Mouse (Mus musculus) liver, postnatal 0 days (tissue): ENCODE measurements at regions not wholly inside any gene's neighbourhood (a gene's known extent, or its start where the extent isn't known, plus 50 kb on each side); places are given as distances from the start of the nearest gene placed in this dataset.

Experiments used
- CTCF ChIP-seq: sonication (generic); IDR thresholded peaks from 2 replicates; pipeline ENCODE4 v1.5.1; 2016; ENCODE audit warnings: antibody characterized with exemption, low read depth
- EP300 ChIP-seq: IDR thresholded peaks from 2 replicates; pipeline ENCODE4 v1.6.1; 2016; ENCODE audit warnings: antibody characterized with exemption, low read depth, mild to moderate bottlenecking

GRCm38 (mm10) chr10:21223104-21223910 is 62.5 kb upstream of the Myb start:
- TF ChIP-seq CTCF, result no peak
- TF ChIP-seq EP300, result no peak
